Mouse (Mus musculus) bone marrow, adult 2 months (tissue): ENCODE results near the gene Eml3.

Experiments used
- CTCF ChIP-seq: fragments of 200-500 bp; IDR thresholded peaks from 2 replicates; pipeline ENCODE4 v1.5.1; 2011; ENCODE audit warnings: low read length, control low read depth; ENCODE audit not compliant: control insufficient read depth, insufficient read depth
- POLR2A ChIP-seq: fragments of 200-500 bp; IDR thresholded peaks from 2 replicates; pipeline ENCODE4 v1.6.1; 2011; ENCODE audit warnings: low read depth, mild to moderate bottlenecking, control low read depth, low read length, borderline replicate concordance; ENCODE audit not compliant: control insufficient read depth

GRCm38 (mm10) chr19:8929224-8930088, at the start of gene Eml3, which contains the start of gene Rom1:
- TF ChIP-seq POLR2A: no peak; the same call in 1 of the 2 replicates
- TF ChIP-seq CTCF: peak; percentile 42; the same call in 1 of the 2 replicates
